ENCODE assay signal across 8 mouse cellular contexts in the genomic region with DNA sequence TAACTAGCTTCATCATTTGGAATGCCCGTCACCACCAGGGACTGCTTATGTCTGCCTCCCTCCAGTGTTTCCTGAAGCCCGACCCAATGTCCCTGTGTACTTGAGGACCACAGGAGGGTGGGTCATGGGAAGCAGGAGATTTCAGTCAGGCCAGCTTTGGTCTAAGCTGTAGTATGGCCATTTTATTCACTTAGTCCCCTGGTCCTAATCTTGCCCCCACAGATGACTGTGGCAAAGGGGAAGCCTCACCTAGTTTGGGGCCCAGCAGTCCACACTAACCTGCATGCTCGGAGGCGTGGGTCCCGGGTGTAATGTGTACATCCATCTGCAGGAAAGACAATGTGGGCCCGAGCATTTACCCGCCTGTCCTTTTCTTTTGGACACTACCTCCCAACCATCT. TPM values are rescaled to one million over a fixed set of nuclear protein-coding genes. Genes with fewer than 3 reads are reported as not detected.
A peak's percentile ranks its signal among the peaks of the same experiment; 100 is the strongest.
DNase-seq lines count a peak whose midpoint lies in the region; ATAC-seq and TF ChIP-seq lines count a peak whose summit lies in the region.

No protein-coding gene starts in this region.

- H3K4me1 ChIP-seq in liver, embryonic 11.5 days (replicated peaks; ENCODE audit: control insufficient read depth, insufficient read depth, low read length), result peaks cover 10% of the 10 kb centered on the region
- H3K4me1 ChIP-seq in embryonic fibroblast, embryonic 13.5 days (ENCODE audit: control insufficient read depth, insufficient read depth, low read length), result peaks cover 4% of the 10 kb centered on the region; the same call in 1 of the 2 replicates
- H3K4me1 ChIP-seq in limb, embryonic 10.5 days, result peaks cover 17% of the 10 kb centered on the region
- peaks cover 19% of the 10 kb centered on the region for H3K4me1 ChIP-seq in neural tube, embryonic 15.5 days

- peak overlapping the region; percentile 96 for H3K4me2 ChIP-seq in liver, embryonic 11.5 days
- peak overlapping the region; percentile 88 for H3K4me2 ChIP-seq in neural tube, embryonic 15.5 days

- no peaks in the 10 kb centered on the region for H3K9me3 ChIP-seq in liver, embryonic 11.5 days (ENCODE audit: control insufficient read depth, low read length)
- no peaks in the 10 kb centered on the region for H3K9me3 ChIP-seq in limb, embryonic 10.5 days (replicated peaks)
- no peaks in the 10 kb centered on the region for H3K9me3 ChIP-seq in neural tube, embryonic 15.5 days (replicated peaks)

- H3K27me3 ChIP-seq in liver, embryonic 11.5 days (replicated peaks; ENCODE audit: control insufficient read depth, insufficient read depth, low read length), result no peaks in the 10 kb centered on the region
- no peaks in the 10 kb centered on the region for H3K27me3 ChIP-seq in limb, embryonic 10.5 days (ENCODE audit: low read depth, poor library complexity, severe bottlenecking)
- H3K27me3 ChIP-seq in neural tube, embryonic 15.5 days (replicated peaks), result no peaks in the 10 kb centered on the region

- H3K27ac ChIP-seq in liver, embryonic 11.5 days (ENCODE audit: low read depth, low read length), result no peak overlapping the region
- no peak overlapping the region for H3K27ac ChIP-seq in embryonic fibroblast, embryonic 13.5 days (ENCODE audit: insufficient read depth, low read length)
- no peak overlapping the region for H3K27ac ChIP-seq in limb, embryonic 10.5 days
- no peak overlapping the region for H3K27ac ChIP-seq in neural tube, embryonic 15.5 days (replicated peaks)

- H3K4me3 ChIP-seq in liver, embryonic 11.5 days (ENCODE audit: low read depth, low read length), result peak overlapping the region; percentile 90
- peak overlapping the region; percentile 86 for H3K4me3 ChIP-seq in embryonic fibroblast, embryonic 13.5 days (ENCODE audit: insufficient read depth, low read length)
- H3K4me3 ChIP-seq in limb, embryonic 10.5 days, result peak overlapping the region; percentile 88
- peak overlapping the region; percentile 93 for H3K4me3 ChIP-seq in neural tube, embryonic 15.5 days (replicated peaks)

- H3K36me3 ChIP-seq in liver, embryonic 11.5 days (ENCODE audit: control insufficient read depth, insufficient read depth, low read length), result 0 out of 2 replicates have a peak, but pooled peaks cover 6% of the 10 kb centered on the region
- peaks cover 37% of the 10 kb centered on the region for H3K36me3 ChIP-seq in limb, embryonic 10.5 days
- H3K36me3 ChIP-seq in neural tube, embryonic 15.5 days, result peaks cover 16% of the 10 kb centered on the region

- WGBS in liver, embryonic 11.5 days, result 84% methylated on average over 7 of the region's 7 CpGs
- 89% methylated on average over 7 of the region's 7 CpGs for WGBS in limb, embryonic 10.5 days
- 93% methylated on average over 7 of the region's 7 CpGs for WGBS in neural tube, embryonic 15.5 days

- no peak for TF ChIP-seq POLR2A in embryonic fibroblast, embryonic 13.5 days (IDR thresholded peaks at IDR 0.05; ENCODE audit: low read depth, low read length)

- TF ChIP-seq CTCF in embryonic fibroblast, embryonic 13.5 days (IDR thresholded peaks at IDR 0.05; ENCODE audit: borderline replicate concordance, insufficient read depth, low read length), result no peak

- no peak for ATAC-seq in liver, embryonic 11.5 days (replicated peaks; ENCODE audit: low FRiP score)
- ATAC-seq in neural tube, embryonic 15.5 days (ENCODE audit: low FRiP score), result no peak
- no peak for ATAC-seq in frontal cortex, adult (ENCODE audit: low TSS enrichment)

- no peak for DNase-seq in liver, embryonic 11.5 days (ENCODE audit: low spot score)
- DNase-seq in liver, result no peak
- no peak for DNase-seq in limb, embryonic 10.5 days (ENCODE audit: low spot score)
- no peak for DNase-seq in ovary, postnatal 10 days (ENCODE audit: low spot score)
- no peak for DNase-seq in layer of hippocampus, postnatal 36 days

- peak overlapping the region; percentile 78 for H3K9ac ChIP-seq in liver, embryonic 11.5 days (ENCODE audit: low read depth, low read length)
- H3K9ac ChIP-seq in neural tube, embryonic 15.5 days (replicated peaks), result peak overlapping the region; percentile 89

RNA-seq across cellular contexts. Expression of gene Ciao2b, which starts 1.5 kb away (rescaled TPM):
- 93.1 and 94.0 TPM in 2 replicates for polyA plus RNA-seq in liver, embryonic 11.5 days (2014; fragmentation: Nextera tagmentation; extraction: Ambion mirVana)
- 43.6 and 50.4 TPM in 2 replicates for polyA plus RNA-seq in embryonic fibroblast, embryonic 13.5 days (2011; ENCODE audit: insufficient read length, low read depth, missing spikeins)
- polyA plus RNA-seq in limb, embryonic 10.5 days (2016; fragmentation: Nextera tagmentation; extraction: Ambion mirVana), result 95.6 and 105 TPM in 2 replicates
- polyA plus RNA-seq in neural tube, embryonic 15.5 days (2015; fragmentation: Nextera tagmentation; extraction: Ambion mirVana), result 121 and 135 TPM in 2 replicates
- total RNA-seq in layer of hippocampus, postnatal 36 days (2021), result 10 to 100 TPM; 26.8 to 28.0 TPM

RNA-seq across cellular contexts. Expression of gene Rrad, which starts 9.1 kb away (rescaled TPM):
- polyA plus RNA-seq in liver, embryonic 11.5 days (2014; fragmentation: Nextera tagmentation; extraction: Ambion mirVana), result 1.6 and 4.1 TPM in 2 replicates
- polyA plus RNA-seq in embryonic fibroblast, embryonic 13.5 days (2011; ENCODE audit: insufficient read length, low read depth, missing spikeins), result 4.9 and 7.2 TPM in 2 replicates
- polyA plus RNA-seq in limb, embryonic 10.5 days (2016; fragmentation: Nextera tagmentation; extraction: Ambion mirVana), result 2.0 and 3.2 TPM in 2 replicates
- 4.7 and 6.8 TPM in 2 replicates for polyA plus RNA-seq in neural tube, embryonic 15.5 days (2015; fragmentation: Nextera tagmentation; extraction: Ambion mirVana)
- total RNA-seq in layer of hippocampus, postnatal 36 days (2021), result 1 to 10 TPM; 1.1 to 1.3 TPM

RNA-seq across cellular contexts. Expression of gene Cdh16, which starts 16.0 kb away (rescaled TPM):
- polyA plus RNA-seq in liver, embryonic 11.5 days (2014; fragmentation: Nextera tagmentation; extraction: Ambion mirVana), result 0.18 and 0.34 TPM in 2 replicates
- polyA plus RNA-seq in embryonic fibroblast, embryonic 13.5 days (2011; ENCODE audit: insufficient read length, low read depth, missing spikeins), result not detected in 2 replicates
- polyA plus RNA-seq in limb, embryonic 10.5 days (2016; fragmentation: Nextera tagmentation; extraction: Ambion mirVana), result 0.13 TPM in 1 of 2 replicates, not detected in the other
- polyA plus RNA-seq in neural tube, embryonic 15.5 days (2015; fragmentation: Nextera tagmentation; extraction: Ambion mirVana), result 0.38 TPM in 1 of 2 replicates, not detected in the other
- not detected for total RNA-seq in layer of hippocampus, postnatal 36 days (2021)

RNA-seq across cellular contexts. Expression of gene Pdp2, which starts 49.0 kb away (rescaled TPM):
- polyA plus RNA-seq in liver, embryonic 11.5 days (2014; fragmentation: Nextera tagmentation; extraction: Ambion mirVana), result 10.6 and 11.1 TPM in 2 replicates
- polyA plus RNA-seq in embryonic fibroblast, embryonic 13.5 days (2011; ENCODE audit: insufficient read length, low read depth, missing spikeins), result 4.0 and 5.1 TPM in 2 replicates
- polyA plus RNA-seq in limb, embryonic 10.5 days (2016; fragmentation: Nextera tagmentation; extraction: Ambion mirVana), result 14.5 and 14.8 TPM in 2 replicates
- polyA plus RNA-seq in neural tube, embryonic 15.5 days (2015; fragmentation: Nextera tagmentation; extraction: Ambion mirVana), result 18.4 and 19.7 TPM in 2 replicates
- total RNA-seq in layer of hippocampus, postnatal 36 days (2021), result 1 to 10 TPM; 7.3 to 7.4 TPM
